Mouse (Mus musculus): Measurements from ENCODE around the gene Srsy. TPM values are rescaled to one million over a fixed set of nuclear protein-coding genes. Genes with fewer than 3 reads are reported as not detected.
"Not testable (repeated sequence)": the region's sequence is repeated elsewhere in the genome, so short reads cannot be mapped to it uniquely, and the experiment has no call there.

The Srsy gene
- not detected in 2 replicates for polyA plus RNA-seq (2014; fragmentation: Nextera tagmentation; extraction: Ambion mirVana)

DNA sequence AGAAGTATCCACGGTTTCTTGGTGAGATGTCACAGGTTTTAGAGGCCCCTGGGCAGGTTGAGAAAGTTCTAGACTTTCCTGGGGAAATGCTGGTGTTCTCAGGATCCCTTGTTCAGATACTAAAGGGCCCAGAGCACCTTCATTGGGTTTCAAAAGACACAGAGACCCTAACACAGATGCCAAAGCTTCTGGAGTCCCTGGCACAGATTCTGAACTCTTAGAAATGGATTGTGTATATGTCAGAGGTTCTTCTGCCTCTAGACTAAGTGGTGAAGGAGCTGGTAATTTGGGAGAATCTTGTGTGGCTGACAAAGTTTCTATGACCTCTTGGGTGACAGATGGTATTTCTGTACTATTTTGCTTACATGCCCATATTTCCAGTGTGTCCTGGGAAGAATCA, at the start of gene Srsy:
Gene Srsy (minus strand): TSS at position 101 of the 400 bp plus-strand sequence.
- H3K4me1 ChIP-seq (ENCODE audit: control insufficient read depth, insufficient read depth, low read length); H3K4me2 ChIP-seq (replicated peaks; ENCODE audit: low read depth, low read length); H3K27me3 ChIP-seq (ENCODE audit: control insufficient read depth, insufficient read depth, low read length); H3K4me3 ChIP-seq (ENCODE audit: low read depth, low read length); H3K27ac ChIP-seq (ENCODE audit: low read length); H3K9ac ChIP-seq (replicated peaks; ENCODE audit: low read depth, low read length); H3K36me3 ChIP-seq (ENCODE audit: control insufficient read depth, insufficient read depth, low read length); ATAC-seq (ENCODE audit: insufficient number of reproducible peaks, insufficient read depth, low FRiP score, low read depth); H3K9me3 ChIP-seq (ENCODE audit: control insufficient read depth, low read depth, low read length): not testable (repeated sequence)
- no CpG with 5 or more reads among the region's 1 CpGs for whole genome bisulfite sequencing

Other genes starting within 250 kb of the Srsy start
- not detected in 2 replicates for gene Gm21904, start 91.1 kb downstream of the Srsy start, polyA plus RNA-seq (2014; fragmentation: Nextera tagmentation; extraction: Ambion mirVana)
- gene Gm20772, start 62.6 kb downstream of the Srsy start, polyA plus RNA-seq (2014; fragmentation: Nextera tagmentation; extraction: Ambion mirVana), result not detected in 2 replicates
- not detected in 2 replicates for gene Gm20831, start 62.6 kb downstream of the Srsy start, polyA plus RNA-seq (2014; fragmentation: Nextera tagmentation; extraction: Ambion mirVana)
- not detected in 2 replicates for gene Gm21764, start 124.5 kb upstream of the Srsy start, polyA plus RNA-seq (2014; fragmentation: Nextera tagmentation; extraction: Ambion mirVana)
- not detected in 2 replicates for gene Ssty1, start 151.8 kb upstream of the Srsy start, polyA plus RNA-seq (2014; fragmentation: Nextera tagmentation; extraction: Ambion mirVana)